Mouse (Mus musculus) testis, postnatal 14 days (tissue): ENCODE data around the gene Actr5.
A peak's percentile ranks its signal among the peaks of the same experiment; 100 is the strongest.

ENCODE experiments used
- DNase-seq: peaks from one replicate; pipeline ENCODE4 v3.0.0; 2021; ENCODE audit warnings: low spot score

Actr5 gene

DNA sequence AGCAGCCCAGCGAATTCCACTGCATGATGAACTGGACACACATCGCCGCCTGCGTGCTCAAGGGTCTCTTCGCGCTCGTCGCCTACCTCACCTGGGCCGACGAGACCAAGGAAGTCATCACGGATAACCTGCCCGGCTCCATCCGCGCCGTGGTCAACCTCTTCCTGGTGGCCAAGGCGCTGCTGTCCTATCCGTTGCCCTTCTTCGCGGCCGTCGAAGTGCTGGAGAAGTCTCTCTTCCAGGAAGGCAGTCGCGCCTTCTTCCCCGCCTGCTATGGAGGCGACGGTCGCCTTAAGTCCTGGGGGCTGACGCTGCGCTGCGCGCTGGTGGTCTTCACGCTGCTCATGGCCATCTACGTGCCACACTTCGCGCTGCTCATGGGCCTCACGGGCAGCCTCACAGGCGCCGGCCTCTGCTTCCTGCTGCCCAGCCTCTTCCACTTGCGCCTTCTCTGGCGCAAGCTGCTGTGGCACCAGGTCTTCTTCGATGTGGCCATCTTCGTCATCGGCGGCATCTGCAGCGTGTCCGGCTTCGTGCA is 10.2 kb upstream of the Actr5 start:
- DNase-seq = no peak

DNA sequence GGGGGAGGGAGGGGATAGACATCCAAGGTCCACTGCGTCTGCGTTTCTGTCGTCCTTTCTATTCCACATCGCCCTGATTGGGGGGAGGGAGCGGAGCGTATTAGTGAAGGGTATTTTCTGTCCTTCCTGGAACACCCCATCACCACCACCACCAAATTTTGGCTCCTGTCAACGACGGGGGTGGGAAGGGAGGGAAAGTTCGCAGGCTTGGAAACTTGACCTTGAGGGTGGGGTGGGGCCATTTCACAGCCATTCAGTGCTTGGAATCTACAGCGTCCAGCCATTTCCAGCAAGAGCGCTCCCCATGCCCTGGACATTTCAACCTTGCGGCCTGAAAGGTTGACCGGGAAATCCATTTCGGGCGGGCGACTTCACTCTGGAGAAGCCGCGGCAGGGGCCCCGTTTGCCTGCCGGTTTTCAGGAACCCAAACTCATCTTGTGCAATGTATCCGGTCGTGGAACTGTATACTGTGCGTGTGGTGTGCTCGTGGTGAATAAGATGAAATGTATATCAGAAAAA is 9.5 kb upstream of the Actr5 start:
- no peak for DNase-seq

DNA sequence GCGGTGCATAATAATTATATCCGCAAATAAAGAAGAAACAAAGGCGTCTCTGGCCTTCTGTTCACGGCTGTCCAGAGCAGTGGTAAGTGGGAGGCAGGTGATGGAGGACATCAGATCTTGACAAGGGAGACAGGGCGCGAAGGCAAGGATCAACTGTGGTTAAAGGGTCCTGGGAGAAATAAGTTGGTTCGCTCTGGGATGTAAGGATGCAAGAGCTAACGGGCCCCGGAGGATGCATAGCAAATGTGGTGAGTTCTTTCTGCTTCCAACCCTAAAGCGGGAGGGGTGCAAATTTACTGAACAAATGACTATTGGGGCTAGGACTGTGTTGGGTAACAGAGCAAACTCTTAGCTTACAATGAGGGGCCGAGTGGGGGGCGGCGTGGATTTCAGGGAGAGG is 9.0 kb upstream of the Actr5 start:
- DNase-seq = no peak

DNA sequence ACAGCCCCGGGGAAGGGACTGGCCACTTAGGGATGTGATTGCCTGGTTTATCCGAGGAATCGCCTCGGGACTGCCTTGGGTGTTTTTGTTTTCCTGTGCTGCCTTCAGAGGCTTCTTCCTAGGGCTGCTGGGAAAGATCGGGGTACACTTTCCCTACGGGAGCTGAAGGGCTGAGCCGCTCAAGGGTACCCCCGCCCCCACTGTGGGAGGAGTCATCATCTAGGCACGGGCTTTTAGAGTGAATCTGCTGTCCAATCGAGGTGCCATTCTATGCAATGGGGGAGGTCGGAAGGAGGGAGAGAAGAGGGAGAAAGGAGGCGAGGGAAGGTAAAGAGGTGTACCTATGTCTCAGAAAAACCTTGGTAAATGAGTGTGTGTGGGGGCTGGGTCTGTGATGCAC is 8.4 kb upstream of the Actr5 start:
- no peak for DNase-seq

DNA sequence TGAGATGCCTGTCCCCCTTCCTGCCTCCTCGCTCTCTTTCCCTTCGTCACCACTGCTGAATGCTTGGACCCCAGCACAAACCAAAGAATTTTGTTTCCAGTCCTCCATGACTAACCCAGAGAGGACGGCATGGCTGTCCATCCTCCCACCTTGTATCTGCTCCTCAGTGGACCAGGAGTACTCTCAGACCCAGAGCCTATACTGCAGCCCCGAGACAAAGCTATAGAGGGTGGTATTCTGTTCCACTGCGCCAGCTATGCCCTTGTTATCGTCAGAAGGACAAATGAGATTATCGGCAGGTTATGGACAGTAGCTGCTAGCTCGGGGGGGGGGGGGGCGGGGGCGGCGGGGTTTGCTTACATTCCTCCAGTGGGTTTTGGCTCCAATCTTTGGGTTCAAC is 7.9 kb upstream of the Actr5 start:
- no peak for DNase-seq

DNA sequence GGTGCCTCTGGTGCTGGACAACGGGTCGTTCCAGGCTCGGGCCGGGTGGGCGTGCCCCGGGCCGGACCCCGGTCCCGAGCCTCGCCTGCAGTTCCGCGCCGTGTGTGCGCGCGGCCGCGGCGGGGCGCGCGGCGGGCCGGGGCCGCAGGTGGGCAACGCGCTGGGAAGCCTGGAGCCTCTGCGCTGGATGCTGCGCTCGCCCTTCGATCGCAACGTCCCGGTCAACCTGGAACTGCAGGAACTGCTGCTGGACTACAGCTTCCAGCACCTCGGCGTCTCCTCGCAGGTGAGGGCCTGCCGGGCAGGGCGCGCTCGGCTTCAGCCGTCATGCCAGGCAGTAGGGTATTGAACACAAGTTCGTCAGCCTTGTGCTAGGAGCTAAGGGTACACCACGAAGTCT is 543 bp downstream of the Actr5 start:
- peak; percentile 58 for DNase-seq

DNA sequence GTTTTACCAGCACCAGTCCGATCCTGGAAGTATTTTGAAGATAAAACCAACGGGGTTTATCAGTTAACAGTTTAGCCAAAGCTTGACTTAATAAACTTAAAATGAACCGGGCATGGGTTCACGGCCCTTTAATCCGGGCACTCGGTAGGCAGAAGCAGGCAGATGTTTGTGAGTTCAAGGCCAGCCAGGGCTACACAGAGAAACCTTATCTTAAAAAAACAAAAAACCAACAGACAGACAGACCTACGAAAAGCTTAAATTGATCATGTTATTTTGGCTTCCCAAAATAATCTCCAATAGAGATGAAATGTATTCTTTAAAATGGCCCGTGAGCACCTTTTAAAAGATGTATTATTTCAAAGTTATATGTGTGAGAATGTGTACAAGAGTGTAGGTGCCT is 1.0 kb downstream of the Actr5 start:
- DNase-seq = no peak

DNA sequence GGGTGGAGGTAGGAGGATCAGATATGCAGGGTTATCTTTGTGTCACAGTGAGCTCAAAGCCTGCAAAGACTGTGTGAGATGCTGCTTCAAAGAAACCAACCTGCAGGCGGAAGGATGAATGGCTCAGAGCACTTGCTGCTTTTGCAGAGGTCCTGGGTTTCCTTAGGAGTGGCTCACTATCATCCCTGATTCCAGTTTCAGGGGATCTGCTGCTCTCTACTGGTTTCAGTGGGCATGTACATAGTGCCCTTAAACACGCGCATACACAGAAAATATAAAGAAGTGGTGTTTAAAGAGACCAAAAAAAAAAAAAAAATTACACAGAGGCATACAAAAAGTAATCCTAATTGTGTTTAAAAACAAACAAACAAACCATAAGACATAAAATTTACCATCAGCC is 4.2 kb downstream of the Actr5 start:
- DNase-seq = no peak

DNA sequence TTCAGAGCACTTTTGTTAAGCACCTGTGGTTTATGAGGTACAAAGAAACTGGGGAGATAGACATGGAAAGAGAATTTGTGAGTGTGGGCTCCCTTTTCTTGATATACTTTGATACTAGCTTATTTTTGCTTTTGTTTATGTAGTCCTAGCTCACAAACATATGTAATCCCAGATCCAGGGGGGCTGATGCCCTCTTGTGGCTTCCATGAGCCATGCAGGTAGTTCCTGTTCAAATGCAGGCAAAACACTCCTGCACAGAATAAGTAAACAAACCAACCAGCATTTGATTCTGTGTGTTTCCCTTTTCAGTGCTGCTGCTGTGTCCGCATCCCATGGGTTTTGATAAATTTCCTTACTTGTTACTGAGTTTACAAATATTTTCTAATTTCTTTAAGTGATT is 4.7 kb downstream of the Actr5 start:
- DNase-seq = no peak

DNA sequence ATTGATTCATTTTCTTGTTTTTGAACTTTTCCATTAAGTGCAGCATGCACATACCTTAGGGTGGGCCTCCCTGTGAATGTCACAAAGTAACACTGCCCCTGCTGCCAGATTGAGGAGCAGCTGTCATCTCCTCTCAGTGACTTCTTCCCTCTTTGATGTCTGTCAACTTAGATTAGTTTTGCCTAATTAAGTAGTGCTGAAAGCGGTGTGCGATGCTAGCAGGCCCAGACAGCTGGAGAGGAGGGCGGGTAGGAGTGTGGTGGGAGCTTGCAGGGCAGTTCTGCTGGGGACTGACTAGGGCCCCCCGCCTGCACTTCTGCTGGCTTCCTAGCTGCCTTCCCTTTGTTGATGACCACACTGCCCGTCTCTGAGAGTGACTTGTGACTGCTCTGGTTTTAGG is 7.2 kb downstream of the Actr5 start:
- DNase-seq = no peak

DNA sequence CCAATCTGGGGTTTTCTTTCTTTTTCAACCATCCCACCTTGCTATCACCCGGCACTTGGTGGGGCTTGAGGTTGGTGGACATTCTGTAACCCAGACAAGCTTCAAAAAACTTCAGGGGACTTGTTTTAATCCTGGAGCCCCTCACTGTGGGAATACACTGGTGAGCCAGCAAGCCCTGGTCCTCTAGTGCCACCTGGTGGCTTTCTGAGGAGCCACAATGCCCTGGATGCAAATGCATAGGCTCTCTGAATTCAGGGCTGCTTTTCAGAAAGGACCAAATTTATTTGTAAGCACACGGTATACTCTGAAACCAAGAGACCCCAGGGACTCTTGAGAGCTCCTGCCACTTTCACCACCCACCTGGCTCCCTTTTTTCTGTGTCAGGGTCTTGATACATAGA is 17.2 kb downstream of the Actr5 start:
- no peak for DNase-seq

DNA sequence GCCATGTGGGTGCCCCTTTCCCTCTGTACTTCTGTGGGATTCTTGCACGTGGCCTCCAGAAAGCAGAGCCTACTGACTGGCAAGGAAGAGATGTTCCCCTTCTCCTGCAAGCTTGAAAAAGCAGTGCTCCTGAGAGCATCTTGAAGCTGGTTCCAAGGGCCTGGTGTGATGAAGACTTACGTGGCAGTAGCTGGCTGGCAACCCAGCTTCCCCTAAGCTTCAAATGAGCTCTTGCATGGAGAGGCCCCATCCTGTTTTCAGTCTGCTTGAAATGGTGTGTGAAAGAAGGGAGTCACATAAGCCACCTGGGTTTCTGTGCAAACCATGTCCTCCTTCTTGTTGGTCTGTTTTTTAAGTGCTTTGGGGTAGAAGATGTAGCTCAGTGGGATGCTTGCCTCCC is 17.9 kb downstream of the Actr5 start:
- DNase-seq = no peak

DNA sequence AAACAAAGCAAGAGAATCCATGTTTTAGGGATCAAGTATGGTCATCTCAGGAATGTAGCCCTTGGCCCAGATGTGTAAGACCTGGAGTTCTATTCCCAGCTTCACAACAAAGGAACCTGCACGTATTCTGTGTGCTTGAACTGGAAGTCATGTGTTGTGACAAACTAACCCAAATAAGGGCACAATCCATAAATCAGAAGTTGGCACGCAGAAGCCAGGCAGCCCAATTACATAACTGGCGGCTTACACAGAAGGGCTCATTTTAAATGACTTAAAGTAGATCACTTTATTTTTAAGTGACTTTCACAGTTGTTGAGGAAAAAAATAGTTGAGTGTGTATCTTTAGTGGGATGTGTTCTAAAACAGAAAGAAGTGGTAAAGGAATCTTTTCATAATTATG is 19.1 kb downstream of the Actr5 start:
- no peak for DNase-seq

DNA sequence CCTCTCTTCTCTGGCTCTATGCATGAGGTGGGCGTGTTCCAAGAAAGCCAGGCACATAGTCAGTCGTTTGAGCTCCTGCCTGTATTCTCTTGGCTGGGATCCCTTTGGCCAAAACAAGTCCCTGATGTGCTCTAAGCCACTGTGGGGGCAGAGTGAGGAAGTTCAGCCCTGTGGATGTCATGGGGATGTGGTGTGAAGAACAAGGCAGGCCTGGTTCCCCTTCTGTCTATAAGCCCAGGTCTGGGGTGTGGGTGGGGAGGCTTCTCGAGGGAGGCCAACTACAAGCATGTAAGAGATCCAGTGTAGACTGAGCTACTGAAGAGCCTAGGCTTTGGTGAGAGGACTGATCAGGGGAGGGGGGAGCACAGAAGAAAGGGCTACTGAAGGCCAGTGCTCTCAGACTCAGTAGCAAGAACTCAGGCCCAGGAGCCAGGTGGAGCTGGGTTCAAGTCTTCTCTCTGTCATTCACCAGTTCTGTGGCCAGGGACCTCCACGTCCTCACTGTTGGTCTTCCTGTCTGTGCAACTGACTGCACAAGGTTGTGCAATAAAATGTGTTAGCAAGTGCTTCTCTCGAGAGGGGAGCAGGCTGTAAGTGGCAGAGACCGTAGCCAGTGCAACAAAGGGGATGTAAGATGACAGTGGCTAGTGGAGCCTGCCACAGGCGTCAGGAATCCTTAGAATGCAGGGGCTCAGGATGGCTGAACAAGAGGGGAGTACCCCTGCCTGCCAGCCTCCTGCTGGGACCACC is 26.6 kb downstream of the Actr5 start:
- no peak for DNase-seq

DNA sequence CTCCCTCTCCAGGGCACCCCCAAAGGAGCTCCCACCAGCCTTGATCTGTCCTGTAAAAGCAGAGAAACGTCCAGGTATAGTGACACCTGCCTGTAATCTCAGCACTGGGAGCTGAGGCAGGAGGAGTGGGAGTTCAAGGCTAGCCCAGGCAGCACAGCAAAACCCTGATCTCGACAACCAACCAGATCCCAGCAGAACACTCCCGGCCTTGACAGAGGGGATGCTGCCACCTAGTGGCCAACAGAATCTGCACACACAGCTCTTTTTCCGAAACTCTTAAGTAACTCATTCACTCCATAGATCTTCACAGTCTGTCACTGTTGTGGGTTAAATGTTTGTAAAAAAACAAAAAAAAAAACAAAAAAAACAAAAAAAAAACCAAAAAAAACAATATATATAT is 28.3 kb downstream of the Actr5 start:
- DNase-seq = peak; percentile 44

DNA sequence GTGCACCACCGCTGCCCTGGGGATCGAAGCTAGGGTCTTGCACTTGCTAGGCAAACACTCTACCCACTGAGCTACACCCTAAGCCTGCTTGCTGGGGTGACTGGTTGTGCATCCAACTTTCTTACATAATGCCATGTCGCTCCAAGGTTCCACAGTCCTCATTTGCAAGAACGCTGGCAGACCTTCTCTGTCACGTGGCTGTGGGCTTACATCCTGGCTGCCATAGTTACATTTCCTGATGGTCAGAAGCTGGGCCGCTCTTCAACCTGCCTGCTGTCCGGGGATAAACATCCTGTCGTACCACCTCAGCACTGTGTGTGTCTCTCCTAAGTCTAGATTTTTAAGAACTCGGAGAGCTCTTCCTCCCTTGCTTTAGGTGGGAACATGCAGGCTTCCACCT is 30.0 kb downstream of the Actr5 start:
- DNase-seq = no peak

DNA sequence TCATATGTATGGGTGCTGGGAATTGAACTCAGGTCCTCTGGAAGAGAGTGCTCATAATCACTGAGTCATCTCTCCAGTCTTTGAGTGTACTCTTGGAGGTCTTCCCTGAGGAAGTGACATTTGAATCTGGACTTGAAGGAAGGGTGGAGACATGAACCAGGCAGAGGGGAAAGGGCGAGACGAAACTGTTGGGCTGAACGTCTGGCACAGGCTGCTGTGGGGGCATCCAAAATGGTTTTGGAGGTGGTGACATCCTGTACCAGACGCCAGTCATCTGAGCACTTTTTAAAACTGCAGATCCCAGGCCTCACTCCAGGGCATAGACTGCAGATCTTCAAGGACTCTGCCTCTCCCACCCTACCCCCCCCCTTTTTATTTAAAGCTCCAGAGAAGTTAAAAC is 31.1 kb downstream of the Actr5 start:
- DNase-seq = no peak

DNA sequence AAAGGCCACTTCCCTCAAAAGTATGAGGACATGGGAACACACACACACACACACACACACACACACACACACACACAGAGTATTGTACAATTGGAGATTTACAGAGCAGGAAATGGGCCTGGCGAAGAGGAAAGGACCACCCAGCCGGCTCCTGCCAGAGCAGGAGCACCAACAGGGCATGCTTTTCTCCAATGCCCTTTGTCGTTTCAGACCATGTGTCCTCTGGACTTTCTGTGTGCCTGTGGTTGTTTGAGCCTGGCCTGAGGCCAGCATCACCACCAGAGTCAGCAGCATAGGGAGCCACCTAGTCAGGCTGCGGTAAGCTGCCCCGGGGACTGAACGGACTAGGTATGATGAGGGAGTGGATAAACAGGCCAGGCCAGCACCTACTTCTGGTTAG is 34.1 kb downstream of the Actr5 start:
- DNase-seq = no peak

DNA sequence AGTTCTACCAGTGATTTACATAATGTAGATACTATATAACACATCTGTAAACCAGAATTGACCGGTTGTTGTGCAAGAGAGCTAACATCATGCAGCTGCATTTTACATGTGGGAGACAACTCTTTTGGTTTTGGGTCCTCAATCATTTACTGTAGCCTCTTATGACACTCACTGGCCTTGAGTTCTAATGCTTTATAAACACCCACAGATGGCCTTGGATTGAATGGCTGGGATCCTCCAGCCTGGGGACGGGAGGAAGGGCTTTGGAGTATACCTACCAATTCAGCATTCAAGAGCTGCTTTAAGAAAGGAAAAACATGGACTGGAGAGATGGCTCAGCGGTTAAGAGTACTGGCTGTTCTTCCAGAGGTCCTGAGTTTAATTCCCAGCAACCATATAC is 34.7 kb downstream of the Actr5 start:
- no peak for DNase-seq

DNA sequence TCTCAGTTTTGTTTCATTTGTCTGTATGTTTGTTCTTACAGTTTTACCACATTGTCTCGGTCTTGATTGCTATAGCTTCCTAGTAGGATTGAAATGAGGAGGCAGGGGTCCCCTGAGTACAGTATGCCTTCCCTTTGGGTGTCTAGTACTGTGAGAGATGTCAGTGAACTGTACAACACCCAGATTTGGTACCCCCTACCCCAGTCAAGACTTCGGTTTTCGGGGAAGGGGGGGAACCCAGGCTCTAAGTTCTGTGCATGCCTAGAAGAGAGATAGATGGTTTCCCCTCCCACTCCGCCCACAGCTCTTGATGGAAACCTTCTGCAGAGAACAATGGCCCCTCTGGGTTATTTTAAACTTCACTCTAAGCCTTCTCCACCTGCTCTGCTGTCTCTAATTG is 40.4 kb downstream of the Actr5 start, which contains the start of gene Ppp1r16b:
Gene Ppp1r16b (plus strand): TSS at position 301 of the 400 bp plus-strand sequence.
- DNase-seq = no peak

DNA sequence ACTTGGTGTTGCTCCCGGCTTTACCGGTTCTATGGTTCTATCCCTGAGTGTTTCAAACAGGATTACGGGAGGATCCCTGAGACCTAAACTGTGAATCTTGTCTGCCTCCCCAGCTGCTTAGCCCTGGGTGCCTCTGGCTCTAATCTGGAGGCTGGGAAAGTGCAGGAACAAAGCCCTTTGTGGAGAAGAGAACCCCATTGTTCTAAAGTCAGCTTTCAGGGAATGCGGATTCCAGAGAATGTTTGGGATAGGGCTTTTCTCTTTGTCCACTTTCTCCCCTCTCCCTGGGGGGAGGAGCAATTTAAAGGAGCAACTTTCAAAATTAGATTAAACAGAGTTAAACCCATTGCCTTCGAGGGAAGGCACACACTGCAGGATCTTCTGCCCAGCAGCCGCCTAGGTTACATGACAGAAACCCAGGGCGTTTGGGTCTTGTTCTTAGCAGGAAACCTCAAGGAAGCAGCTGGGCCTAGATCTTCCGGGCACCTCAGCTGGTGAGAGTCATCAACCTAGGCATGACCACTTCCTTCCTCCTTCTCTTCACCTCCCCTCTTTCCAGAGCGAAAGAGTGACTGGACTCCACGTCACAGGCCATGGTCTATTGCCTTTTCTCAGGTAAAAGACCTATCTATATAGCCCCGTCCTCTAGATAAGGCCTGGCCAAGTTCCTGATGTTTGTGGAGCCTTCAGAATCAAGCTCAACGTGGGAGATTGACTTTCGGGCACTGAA is 41.5 kb downstream of the Actr5 start:
- no peak for DNase-seq

DNA sequence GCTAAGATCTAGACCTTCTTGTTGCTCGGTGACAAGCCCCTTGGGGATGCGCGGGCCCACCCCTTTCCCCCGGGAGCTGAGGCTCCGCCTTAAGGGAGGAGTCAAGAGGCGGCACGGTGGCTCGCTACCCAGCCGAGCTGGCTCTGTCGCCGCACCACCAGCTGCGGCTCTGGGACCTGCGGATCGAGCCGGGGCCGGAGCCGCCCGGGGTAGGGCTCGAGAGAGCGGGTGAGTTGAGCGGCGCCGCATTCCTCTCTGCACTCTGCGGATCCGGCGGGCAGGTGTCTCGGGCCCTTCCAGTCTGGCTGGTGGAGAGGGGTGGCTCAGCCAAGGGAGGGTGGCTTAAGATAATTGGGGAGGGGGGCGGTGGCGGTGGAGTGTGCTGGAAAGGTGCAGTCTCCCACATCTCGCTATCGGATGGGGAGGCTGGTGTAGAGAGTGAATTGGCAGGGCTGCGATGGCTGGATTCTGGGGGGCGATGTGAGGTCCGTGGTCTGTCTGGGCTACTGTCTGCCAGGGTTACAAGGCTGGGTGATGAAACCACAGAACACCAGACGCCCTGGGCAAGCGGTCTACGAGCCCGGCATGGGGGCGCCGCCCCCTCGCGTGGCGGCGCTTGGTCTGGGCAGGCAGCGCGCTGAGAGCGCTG is 42.5 kb downstream of the Actr5 start:
- DNase-seq = peak; percentile 44
